ENCODE assay signal across 7 mouse cellular contexts in the genomic region with DNA sequence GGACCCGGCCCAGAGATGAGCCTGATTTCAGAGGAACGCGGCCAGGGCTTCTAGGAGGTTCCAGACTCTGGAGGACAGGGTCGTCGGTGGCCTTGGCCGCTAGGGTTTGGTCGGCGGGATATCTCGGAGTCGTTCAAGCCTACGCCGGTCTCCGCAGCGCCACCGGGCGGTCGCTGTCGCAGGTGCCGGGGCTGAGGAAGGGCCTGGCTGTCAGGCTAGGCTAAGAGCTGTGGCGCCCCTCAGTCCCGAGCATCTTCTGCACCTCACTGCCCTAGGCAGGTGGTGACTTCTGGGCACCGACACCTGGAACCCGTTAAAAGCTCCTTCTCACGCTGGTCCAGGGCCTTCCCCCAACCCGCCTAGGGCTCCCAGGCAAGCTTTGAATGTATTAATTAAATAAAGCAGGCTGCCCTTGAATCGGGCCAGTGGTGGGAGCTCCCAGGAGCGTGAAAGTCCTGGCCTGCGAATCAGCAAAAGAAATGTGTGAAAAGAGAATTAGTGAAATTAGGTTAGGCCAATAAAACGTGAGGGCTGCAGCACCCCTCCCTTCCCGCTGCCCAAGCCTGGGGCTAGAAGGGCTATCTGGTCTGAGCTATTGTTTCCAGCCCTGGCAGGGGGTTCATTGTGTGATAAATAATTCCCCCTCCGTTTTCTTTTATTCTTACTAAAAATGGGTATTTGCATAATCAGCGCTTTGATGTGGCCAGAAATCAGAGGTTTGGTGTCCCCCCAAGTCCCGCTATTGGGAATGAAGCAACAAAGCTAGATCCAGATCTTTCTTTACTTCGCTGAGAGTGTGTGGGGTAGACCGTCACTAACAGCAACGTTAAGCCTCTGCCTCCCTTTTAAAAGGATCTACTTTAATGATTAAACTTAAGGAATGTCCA. TPM values are rescaled to one million over a fixed set of nuclear protein-coding genes. Genes with fewer than 3 reads are reported as not detected.
A peak's percentile ranks its signal among the peaks of the same experiment; 100 is the strongest.
DNase-seq lines count a peak whose midpoint lies in the region; ATAC-seq lines count a peak whose summit lies in the region.

No protein-coding gene starts in this region.

- 1% methylated on average over 36 of the region's 36 CpGs for WGBS in embryonic facial prominence, embryonic 10.5 days
- 2% methylated on average over 36 of the region's 36 CpGs for WGBS in hindbrain, embryonic 13.5 days
- WGBS in liver, embryonic 11.5 days: 3% methylated on average over 36 of the region's 36 CpGs

- H3K4me2 ChIP-seq in hindbrain, embryonic 13.5 days: peak overlapping the region; percentile 44
- H3K4me2 ChIP-seq in liver, embryonic 11.5 days: no peak overlapping the region

- no peak overlapping the region for H3K27ac ChIP-seq in embryonic facial prominence, embryonic 10.5 days (replicated peaks)
- no peak overlapping the region for H3K27ac ChIP-seq in hindbrain, embryonic 13.5 days
- H3K27ac ChIP-seq in liver, embryonic 11.5 days (ENCODE audit: low read depth, low read length): no peak overlapping the region

- ATAC-seq in hindbrain, embryonic 13.5 days (ENCODE audit: low FRiP score): peak; percentile 84
- peak; percentile 53; the same call in 1 of the 2 replicates for ATAC-seq in liver, embryonic 11.5 days (replicated peaks; ENCODE audit: low FRiP score)
- ATAC-seq in neutrophil, adult 5-6 weeks (ENCODE audit: extremely low read depth, insufficient number of reproducible peaks, low FRiP score, poor library complexity, severe bottlenecking): peak; percentile 56; the same call in 1 of the 2 replicates

- H3K4me1 ChIP-seq in embryonic facial prominence, embryonic 10.5 days: peaks cover 17% of the 10 kb centered on the region
- H3K4me1 ChIP-seq in hindbrain, embryonic 13.5 days (replicated peaks): peaks cover 27% of the 10 kb centered on the region
- H3K4me1 ChIP-seq in liver, embryonic 11.5 days (replicated peaks; ENCODE audit: control insufficient read depth, insufficient read depth, low read length): no peaks in the 10 kb centered on the region

- no peaks in the 10 kb centered on the region for H3K36me3 ChIP-seq in embryonic facial prominence, embryonic 10.5 days (replicated peaks)
- H3K36me3 ChIP-seq in hindbrain, embryonic 13.5 days: no peaks in the 10 kb centered on the region
- H3K36me3 ChIP-seq in liver, embryonic 11.5 days (ENCODE audit: control insufficient read depth, insufficient read depth, low read length): no peaks in the 10 kb centered on the region

- H3K4me3 ChIP-seq in embryonic facial prominence, embryonic 10.5 days: peak overlapping the region; percentile 6
- peak overlapping the region; percentile 12 for H3K4me3 ChIP-seq in hindbrain, embryonic 13.5 days
- H3K4me3 ChIP-seq in liver, embryonic 11.5 days (ENCODE audit: low read depth, low read length): no peak overlapping the region

- 0 out of 2 replicates have a peak overlapping the region, but pooled peaks have one; percentile 24 for H3K9ac ChIP-seq in hindbrain, embryonic 13.5 days
- no peak overlapping the region for H3K9ac ChIP-seq in liver, embryonic 11.5 days (ENCODE audit: low read depth, low read length)

- H3K27me3 ChIP-seq in embryonic facial prominence, embryonic 10.5 days (replicated peaks; ENCODE audit: low read depth, poor library complexity, severe bottlenecking): peaks cover 100% of the 10 kb centered on the region
- H3K27me3 ChIP-seq in hindbrain, embryonic 13.5 days: peaks cover 81% of the 10 kb centered on the region
- H3K27me3 ChIP-seq in liver, embryonic 11.5 days (replicated peaks; ENCODE audit: control insufficient read depth, insufficient read depth, low read length): peaks cover 90% of the 10 kb centered on the region

- H3K9me3 ChIP-seq in embryonic facial prominence, embryonic 10.5 days: no peaks in the 10 kb centered on the region
- no peaks in the 10 kb centered on the region for H3K9me3 ChIP-seq in hindbrain, embryonic 13.5 days
- no peaks in the 10 kb centered on the region for H3K9me3 ChIP-seq in liver, embryonic 11.5 days (ENCODE audit: control insufficient read depth, low read length)

- peak; percentile 38 to 80 for DNase-seq in spleen, postnatal 4 days (ENCODE audit: low spot score in 2 of 2)
- DNase-seq in spleen, adult 12 weeks (ENCODE audit: low spot score): no peak
- DNase-seq in embryonic facial prominence, embryonic 10.5 days (ENCODE audit: low spot score): peak; percentile 83
- DNase-seq in liver, embryonic 11.5 days (ENCODE audit: low spot score): peak; percentile 75
- DNase-seq in layer of hippocampus, adult 9-11 months: no peak

RNA-seq across cellular contexts. Expression of gene Neurog2, which starts 7.2 kb away (rescaled TPM):
- polyA plus RNA-seq in embryonic facial prominence, embryonic 10.5 days (2016; fragmentation: Nextera tagmentation; extraction: Ambion mirVana): 3.2 and 7.0 TPM in 2 replicates
- polyA plus RNA-seq in hindbrain, embryonic 13.5 days (2015; fragmentation: Nextera tagmentation; extraction: Ambion mirVana): 14.9 and 17.5 TPM in 2 replicates
- polyA plus RNA-seq in liver, embryonic 11.5 days (2014; fragmentation: Nextera tagmentation; extraction: Ambion mirVana): not detected in 2 replicates
- total RNA-seq in neutrophil, adult 5-6 weeks (2017): not detected in 2 replicates

Comparison
In these comparisons a context has a peak if more than half of its experiments do, and no peak if none do; other contexts are left out.
1. DNase-seq: peak in spleen, postnatal 4 days (2 of 2), embryonic facial prominence, embryonic 10.5 days (single experiment) and liver, embryonic 11.5 days (single experiment); none in spleen, adult 12 weeks (single experiment) and layer of hippocampus, adult 9-11 months (single experiment).
2. Peak in every context shown above with its lines, with median percentiles within 50 percentile points of each other: ATAC-seq.